Mouse (Mus musculus) limb, embryonic 15.5 days (tissue): ENCODE results near the gene Rc3h1. TPM values are rescaled to one million over a fixed set of nuclear protein-coding genes. Genes with fewer than 3 reads are reported as not detected.

Experiments
- ATAC-seq: fragments of 200-750 bp; cut with Nextera tagmentation; 2 replicates; pipeline ENCODE4 v1.8.0; 2017; ENCODE audit warnings: low read depth, moderate TSS enrichment; ENCODE audit not compliant: insufficient number of reproducible peaks, low FRiP score, low TSS enrichment
- H3K27ac ChIP-seq: fragments of 300-500 bp; sonication (generic); 2 replicates; pipeline ENCODE4 v1.5.1; 2015; ENCODE audit warnings: moderate library complexity, mild to moderate bottlenecking, inconsistent platforms
- H3K27me3 ChIP-seq: fragments of 300-500 bp; sonication (generic); 2 replicates; pipeline ENCODE4 v1.6.1; 2015; ENCODE audit warnings: inconsistent platforms
- H3K36me3 ChIP-seq: fragments of 300-500 bp; sonication (generic); 2 replicates; pipeline ENCODE4 v1.6.1; 2015; ENCODE audit warnings: inconsistent platforms
- H3K4me1 ChIP-seq: fragments of 300-500 bp; sonication (generic); 2 replicates; pipeline ENCODE4 v1.6.1; 2015; ENCODE audit warnings: inconsistent platforms
- H3K4me2 ChIP-seq: fragments of 300-500 bp; sonication (generic); 2 replicates; pipeline ENCODE4 v1.6.1; 2015; ENCODE audit warnings: mild to moderate bottlenecking, inconsistent platforms
- H3K4me3 ChIP-seq: fragments of 300-500 bp; sonication (generic); 2 replicates; pipeline ENCODE4 v1.5.1; 2015; ENCODE audit warnings: mild to moderate bottlenecking, inconsistent platforms
- H3K9ac ChIP-seq: fragments of 300-500 bp; sonication (generic); 2 replicates; pipeline ENCODE4 v1.6.1; 2015; ENCODE audit warnings: inconsistent platforms
- H3K9me3 ChIP-seq: fragments of 300-500 bp; sonication (generic); 2 replicates; pipeline ENCODE4 v1.6.1; 2016; ENCODE audit warnings: inconsistent platforms
- WGBS: fragments of 180-500 bp; shearing (Covaris S2); methylation state at CpG from one replicate; pipeline ENCODE4 v1.1.7; 2015; 5-methylcytosine and 5-hydroxymethylcytosine counted together
- polyA plus RNA-seq: library from polyadenylated mRNA; unstranded; fragments of >200 nt; fragmentation: Nextera tagmentation; extraction: Ambion mirVana; gene quantifications from 2 replicates; pipeline ENCODE4 v1.2.1, GENCODE M21; 2015

The Rc3h1 gene
- polyA plus RNA-seq, 1 experiment from 2014 or later = 7.4 TPM

DNA sequence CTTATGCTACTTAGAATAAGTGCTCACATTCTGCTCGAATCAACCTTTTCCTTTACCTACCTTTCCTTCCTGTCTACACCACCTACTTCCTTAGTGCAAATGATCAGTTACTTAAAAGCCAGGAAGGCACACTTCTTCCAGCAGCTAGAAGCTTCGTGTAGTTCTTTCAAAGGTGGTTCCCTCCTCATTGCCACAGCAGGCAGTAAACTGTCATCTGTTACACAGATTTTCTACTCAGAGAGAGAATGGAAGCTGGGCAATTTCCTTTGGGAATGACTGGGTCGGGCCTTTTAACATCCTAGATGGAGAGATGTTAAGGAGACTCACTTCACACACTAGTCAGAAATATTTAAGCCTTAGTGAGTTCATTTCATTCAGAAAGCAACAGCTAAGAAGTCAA, 99.3 kb downstream of the Rc3h1 start:
- H3K36me3 ChIP-seq = 0 out of 2 replicates have a peak, but pooled peaks cover 10% of the 10 kb centered on the region
- WGBS = 37% methylated on average over 3 of the region's 3 CpGs
- ATAC-seq = no peak
- H3K27ac ChIP-seq = no peak overlapping the region; the same call in 1 of the 2 replicates
- H3K4me1 ChIP-seq = peaks cover 5% of the 10 kb centered on the region; the same call in 1 of the 2 replicates
- no peak overlapping the region for H3K4me2 ChIP-seq
- no peaks in the 10 kb centered on the region for H3K9me3 ChIP-seq
- no peak overlapping the region for H3K9ac ChIP-seq
- H3K4me3 ChIP-seq = no peak overlapping the region
- no peaks in the 10 kb centered on the region for H3K27me3 ChIP-seq

DNA sequence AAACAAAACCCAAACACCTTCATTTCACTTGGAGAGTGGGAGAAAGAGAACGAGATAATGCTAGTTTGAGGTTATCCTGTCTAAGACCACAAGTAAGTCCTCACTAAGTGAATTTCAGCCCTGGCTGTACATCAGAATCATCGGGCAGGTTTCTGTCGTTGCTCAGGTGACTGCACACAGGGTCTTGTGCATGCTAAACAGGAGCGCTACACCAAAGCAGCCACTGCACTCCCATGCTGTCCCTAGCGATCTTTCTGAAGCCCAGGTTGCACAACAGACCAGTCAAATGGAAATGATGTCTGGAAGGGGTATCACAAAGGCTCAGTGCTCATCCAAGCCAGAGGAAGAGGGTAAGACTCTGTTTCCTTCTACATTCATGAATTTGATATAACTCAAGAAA, 100.3 kb downstream of the Rc3h1 start:
- H3K27ac ChIP-seq = no peak overlapping the region
- WGBS = 86% methylated on average over 5 of the region's 5 CpGs
- H3K9me3 ChIP-seq = no peaks in the 10 kb centered on the region
- no peak overlapping the region for H3K4me2 ChIP-seq
- H3K4me3 ChIP-seq = no peak overlapping the region
- no peak overlapping the region for H3K9ac ChIP-seq
- H3K27me3 ChIP-seq = no peaks in the 10 kb centered on the region
- ATAC-seq = no peak
- H3K4me1 ChIP-seq = peaks cover 5% of the 10 kb centered on the region; the same call in 1 of the 2 replicates
- 0 out of 2 replicates have a peak, but pooled peaks cover 10% of the 10 kb centered on the region for H3K36me3 ChIP-seq

DNA sequence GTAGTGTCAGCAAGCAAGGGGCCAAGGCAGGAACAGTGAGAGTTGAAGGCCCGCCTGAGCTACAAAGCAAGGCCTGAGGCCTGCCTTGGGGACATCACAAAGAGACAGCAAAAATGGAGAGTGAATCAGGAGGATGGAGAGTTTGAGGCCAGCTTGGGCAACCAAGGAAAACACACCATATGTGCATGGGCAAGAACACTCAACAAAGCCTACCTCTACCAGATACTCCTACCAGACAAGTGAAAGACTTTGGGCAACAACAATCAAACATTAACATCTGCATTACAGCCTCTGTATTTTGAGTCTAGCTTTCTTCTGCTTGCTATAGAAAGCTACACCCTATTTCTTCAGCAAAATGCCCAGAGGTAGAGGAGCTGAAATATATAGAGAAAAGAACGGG, 101.8 kb downstream of the Rc3h1 start:
- peaks cover 12% of the 10 kb centered on the region; the same call in 1 of the 2 replicates for H3K36me3 ChIP-seq
- ATAC-seq = no peak
- H3K27me3 ChIP-seq = no peaks in the 10 kb centered on the region
- H3K4me1 ChIP-seq = peaks cover 5% of the 10 kb centered on the region; the same call in 1 of the 2 replicates
- 81% methylated on average over 2 of the region's 2 CpGs for WGBS
- no peak overlapping the region for H3K4me3 ChIP-seq
- H3K27ac ChIP-seq = no peak overlapping the region
- H3K9me3 ChIP-seq = no peaks in the 10 kb centered on the region
- no peak overlapping the region for H3K9ac ChIP-seq
- no peak overlapping the region for H3K4me2 ChIP-seq

DNA sequence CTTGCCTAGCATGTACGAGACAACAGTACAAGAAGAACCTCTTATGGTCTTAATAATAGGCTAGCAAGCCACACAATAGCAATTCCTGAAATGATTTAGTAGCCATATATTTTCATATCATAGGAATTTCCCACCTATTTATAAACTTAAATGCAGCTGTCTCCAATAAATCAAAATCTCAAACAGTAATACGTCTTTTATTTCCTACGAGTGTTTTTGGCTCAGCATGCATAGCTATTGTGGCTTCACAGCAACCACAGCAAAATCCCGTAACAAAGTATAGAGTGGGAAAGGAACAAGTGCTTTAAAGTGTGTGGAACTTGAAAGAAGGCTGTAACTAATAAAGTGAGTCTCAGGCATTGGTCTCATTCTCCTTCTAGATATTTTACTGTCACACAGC, 104.2 kb downstream of the Rc3h1 start:
- peaks cover 9% of the 10 kb centered on the region; the same call in 1 of the 2 replicates for H3K36me3 ChIP-seq
- H3K9ac ChIP-seq = no peak overlapping the region
- H3K4me3 ChIP-seq = no peak overlapping the region
- no peak overlapping the region for H3K27ac ChIP-seq
- no peaks in the 10 kb centered on the region for H3K9me3 ChIP-seq
- H3K4me2 ChIP-seq = no peak overlapping the region
- no peak for ATAC-seq
- peaks cover 5% of the 10 kb centered on the region; the same call in 1 of the 2 replicates for H3K4me1 ChIP-seq
- H3K27me3 ChIP-seq = no peaks in the 10 kb centered on the region
- 37% methylated on average over 4 of the region's 4 CpGs for WGBS

DNA sequence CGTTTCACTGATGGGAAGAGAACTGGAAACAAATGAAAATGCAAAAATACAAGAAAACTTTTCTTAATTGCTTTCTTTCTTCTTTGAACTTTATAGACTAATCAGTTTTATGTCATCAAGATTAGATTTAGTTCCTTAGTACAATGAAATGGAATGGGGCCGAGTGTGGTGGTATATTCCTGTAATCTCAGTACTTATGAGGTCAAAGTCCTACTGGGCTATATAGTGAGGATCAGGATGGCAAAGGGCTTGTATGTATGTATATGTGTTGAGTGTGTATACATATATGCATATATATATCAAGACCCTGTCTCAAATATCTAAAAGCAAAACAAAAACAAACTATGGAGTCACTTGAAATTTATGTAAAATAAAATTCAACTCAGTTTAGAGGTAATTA, 110.2 kb downstream of the Rc3h1 start:
- ATAC-seq = no peak
- no peaks in the 10 kb centered on the region for H3K4me1 ChIP-seq
- 75% methylated on average over 2 of the region's 2 CpGs for WGBS
- peaks cover 31% of the 10 kb centered on the region for H3K36me3 ChIP-seq
- no peak overlapping the region for H3K9ac ChIP-seq
- no peak overlapping the region for H3K27ac ChIP-seq
- no peaks in the 10 kb centered on the region for H3K9me3 ChIP-seq
- no peaks in the 10 kb centered on the region for H3K27me3 ChIP-seq
- no peak overlapping the region for H3K4me3 ChIP-seq
- no peak overlapping the region for H3K4me2 ChIP-seq

DNA sequence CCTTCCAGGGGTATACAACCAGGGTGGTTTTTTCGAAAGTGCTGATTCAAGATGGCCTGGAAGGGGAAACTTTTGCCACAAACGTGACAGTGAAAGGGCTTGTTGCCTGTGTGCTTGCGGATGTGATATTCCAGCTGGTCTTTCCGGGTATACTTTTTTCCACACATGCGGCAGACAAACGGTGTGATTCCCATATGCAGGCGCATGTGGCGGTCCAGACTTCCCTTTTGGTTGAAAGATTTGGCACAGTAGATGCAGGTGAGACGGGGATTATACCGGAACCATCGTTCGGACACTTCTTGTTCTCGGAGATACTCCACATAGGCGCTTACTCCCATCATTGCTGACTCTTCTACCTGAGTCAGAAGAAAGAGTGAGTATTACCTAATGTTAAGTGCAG, 113.8 kb downstream of the Rc3h1 start:
- 93% methylated on average over 14 of the region's 14 CpGs for WGBS
- Histone ChIP-seq H3K27me3 (no peaks in the 10 kb centered on the region), H3K4me2 (no peak overlapping the region), H3K9me3 (no peaks in the 10 kb centered on the region), H3K4me3 (no peak overlapping the region), H3K36me3 (peaks cover 24% of the 10 kb centered on the region), H3K27ac (no peak overlapping the region), H3K9ac (no peak overlapping the region), H3K4me1 (peaks cover 8% of the 10 kb centered on the region; the same call in 1 of the 2 replicates)
- ATAC-seq = no peak

Other genes starting within 250 kb of the Rc3h1 start
- gene Rabgap1l, start 113.2 kb upstream of the Rc3h1 start, polyA plus RNA-seq = 19.6 and 21.8 TPM in 2 replicates
- 2.6 and 5.1 TPM in 2 replicates for gene Serpinc1, start 72.2 kb downstream of the Rc3h1 start, polyA plus RNA-seq
- 7.9 and 8.4 TPM in 2 replicates for gene Zbtb37, start 128.4 kb downstream of the Rc3h1 start, polyA plus RNA-seq
- 26.2 and 26.7 TPM in 2 replicates for gene Dars2, start 164.2 kb downstream of the Rc3h1 start, polyA plus RNA-seq
- 25.5 and 26.4 TPM in 2 replicates for gene Cenpl, start 164.3 kb downstream of the Rc3h1 start, polyA plus RNA-seq
- 17.3 and 17.9 TPM in 2 replicates for gene Klhl20, start 225.1 kb downstream of the Rc3h1 start, polyA plus RNA-seq
- gene Ankrd45, start 236.3 kb downstream of the Rc3h1 start, polyA plus RNA-seq = 0.70 and 1.7 TPM in 2 replicates